Mouse (Mus musculus) olfactory bulb, adult 2 months (tissue): ENCODE measurements around the gene Nrg3.

Source experiments
- CTCF ChIP-seq: fragments of 200-500 bp; IDR thresholded peaks from 2 replicates; pipeline ENCODE4 v1.5.1; 2012; ENCODE audit warnings: low read depth, mild to moderate bottlenecking, low read length, moderate library complexity; ENCODE audit not compliant: insufficient read depth
- POLR2A ChIP-seq: fragments of 200-500 bp; IDR thresholded peaks from 2 replicates; pipeline ENCODE4 v1.6.1; 2012; ENCODE audit warnings: mild to moderate bottlenecking, low read depth, low read length, moderate library complexity; ENCODE audit not compliant: insufficient read depth

- TF ChIP-seq CTCF (no peak), POLR2A (no peak)
Observed at GRCm38 (mm10) chr14:39079461-39079860, 393.4 kb downstream of the Nrg3 start.
